Mouse (Mus musculus) hindbrain, embryonic 12.5 days (tissue): ENCODE measurements around the gene Serpine3. TPM values are rescaled to one million over a fixed set of nuclear protein-coding genes. Genes with fewer than 3 reads are reported as not detected.

ENCODE experiments used
- ATAC-seq: fragments of 200-750 bp; cut with Nextera tagmentation; 2 replicates; pipeline ENCODE4 v1.8.0; 2017; ENCODE audit warnings: moderate TSS enrichment; ENCODE audit not compliant: low FRiP score
- H3K27ac ChIP-seq: fragments of 300-500 bp; sonication (generic); 2 replicates; pipeline ENCODE4 v1.5.1; 2016; ENCODE audit warnings: mild to moderate bottlenecking
- H3K27me3 ChIP-seq: fragments of 300-500 bp; sonication (generic); 2 replicates; pipeline ENCODE4 v1.6.1; 2016; ENCODE audit warnings: mild to moderate bottlenecking
- H3K36me3 ChIP-seq: fragments of 300-500 bp; sonication (generic); 2 replicates; pipeline ENCODE4 v1.6.1; 2016; ENCODE audit warnings: mild to moderate bottlenecking
- H3K4me1 ChIP-seq: fragments of 300-500 bp; sonication (generic); 2 replicates; pipeline ENCODE4 v1.6.1; 2016
- H3K4me2 ChIP-seq: fragments of 300-500 bp; sonication (generic); replicated peaks from 2 replicates; pipeline ENCODE4 v1.6.1; 2016; ENCODE audit warnings: mild to moderate bottlenecking
- H3K4me3 ChIP-seq: fragments of 300-500 bp; sonication (generic); 2 replicates; pipeline ENCODE4 v1.5.1; 2016; ENCODE audit warnings: mild to moderate bottlenecking
- H3K9ac ChIP-seq: fragments of 300-500 bp; sonication (generic); 2 replicates; pipeline ENCODE4 v1.6.1; 2016; ENCODE audit warnings: mild to moderate bottlenecking, moderate library complexity
- H3K9me3 ChIP-seq: fragments of 300-500 bp; sonication (generic); replicated peaks from 2 replicates; pipeline ENCODE4 v1.6.1; 2016; ENCODE audit warnings: mild to moderate bottlenecking
- WGBS: fragments of 180-500 bp; shearing (Covaris S2); methylation state at CpG from one replicate; pipeline ENCODE4 v1.1.7; 2016; 5-methylcytosine and 5-hydroxymethylcytosine counted together
- polyA plus RNA-seq: library from polyadenylated mRNA; unstranded; fragments of >200 nt; fragmentation: Nextera tagmentation; extraction: Ambion mirVana; gene quantifications from 2 replicates; pipeline ENCODE4 v1.2.1, GENCODE M21; 2016

The Serpine3 gene
- polyA plus RNA-seq, 1 experiment from 2014 or later: not detected

DNA sequence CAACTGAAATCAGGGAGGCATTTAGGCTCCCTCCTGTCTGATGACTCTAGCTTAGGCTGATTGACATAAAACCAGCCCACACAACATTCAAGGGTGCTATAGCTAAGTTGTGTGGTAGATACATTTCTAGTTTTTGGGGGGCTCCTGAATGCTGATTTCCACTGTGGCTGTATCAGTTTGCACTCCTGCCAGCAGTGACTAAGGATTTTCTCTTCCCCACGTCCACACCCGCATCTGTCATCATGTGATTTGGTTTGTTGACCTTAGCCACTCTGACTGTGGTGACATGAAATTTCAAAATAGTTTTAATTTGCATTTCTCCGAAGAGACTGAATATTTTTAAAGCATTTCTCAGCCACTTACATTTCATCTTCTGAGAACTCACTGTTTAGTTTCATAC, 6.0 kb upstream of the Serpine3 start:
- no peaks in the 10 kb centered on the region for H3K9me3 ChIP-seq
- H3K27ac ChIP-seq: no peak overlapping the region
- H3K4me2 ChIP-seq: no peak overlapping the region
- no peaks in the 10 kb centered on the region for H3K4me1 ChIP-seq
- no peaks in the 10 kb centered on the region for H3K36me3 ChIP-seq
- no peaks in the 10 kb centered on the region for H3K27me3 ChIP-seq
- H3K4me3 ChIP-seq: no peak overlapping the region
- ATAC-seq: no peak
- WGBS: 77% methylated on average over 3 of the region's 3 CpGs
- no peak overlapping the region for H3K9ac ChIP-seq

DNA sequence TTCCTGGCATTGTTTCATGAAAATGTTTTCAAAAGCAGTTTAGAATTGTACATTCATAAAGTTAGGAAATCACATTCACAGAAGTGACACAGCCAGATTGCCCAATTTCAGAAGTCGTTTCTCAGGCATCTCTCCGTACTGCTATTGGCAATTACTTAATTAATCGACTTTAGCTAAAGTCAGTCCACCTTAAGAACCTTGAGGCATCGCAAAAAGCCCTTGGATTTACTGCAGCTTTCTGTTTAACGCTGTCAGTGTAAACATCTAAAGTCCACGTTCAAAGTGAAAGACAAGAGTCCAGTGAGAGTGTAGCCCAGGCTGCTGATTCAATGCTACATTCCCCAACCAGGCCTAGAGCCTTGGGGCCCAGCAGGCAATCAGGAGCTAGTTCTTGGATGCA, 1.1 kb upstream of the Serpine3 start:
- Histone ChIP-seq H3K9me3 (no peaks in the 10 kb centered on the region), H3K4me2 (no peak overlapping the region), H3K9ac (no peak overlapping the region), H3K27ac (no peak overlapping the region), H3K4me1 (no peaks in the 10 kb centered on the region), H3K27me3 (no peaks in the 10 kb centered on the region), H3K4me3 (no peak overlapping the region), H3K36me3 (no peaks in the 10 kb centered on the region)
- WGBS: 83% methylated on average over 6 of the region's 6 CpGs
- ATAC-seq: no peak

DNA sequence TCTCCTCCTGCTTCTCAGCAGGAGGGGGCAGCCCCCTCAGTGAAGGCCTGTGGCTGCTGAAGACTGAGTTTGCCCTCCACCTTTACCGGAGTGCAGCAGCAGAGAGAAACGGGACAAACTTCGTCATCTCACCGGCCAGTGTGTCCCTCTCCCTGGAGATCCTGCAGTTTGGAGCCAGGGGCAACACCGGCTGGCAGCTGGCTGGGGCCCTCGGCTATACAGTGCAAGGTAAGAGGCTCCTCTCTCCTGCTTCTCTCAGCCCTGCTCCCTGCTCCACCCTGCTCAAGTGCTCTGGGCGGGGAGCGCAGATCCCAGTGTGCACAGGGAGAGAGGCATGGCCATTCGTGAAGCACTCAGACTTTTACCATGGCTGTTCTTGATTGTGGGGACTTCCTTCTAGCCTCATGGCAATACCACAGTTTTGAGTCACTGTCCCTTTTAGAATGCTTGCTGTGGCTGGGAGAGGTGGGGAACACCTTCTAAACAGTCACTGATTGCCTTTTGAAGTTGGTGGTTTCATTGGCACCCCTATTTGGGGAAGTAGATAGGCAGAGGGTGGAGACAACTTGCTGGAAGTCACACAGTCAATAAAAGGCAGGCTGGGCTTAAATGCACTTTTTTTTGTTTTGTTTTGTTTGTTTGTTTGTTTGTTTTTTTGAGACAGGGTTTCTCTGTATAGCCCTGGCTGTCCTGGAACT, 1.7 kb downstream of the Serpine3 start:
- Histone ChIP-seq H3K27ac (no peak overlapping the region), H3K4me3 (no peak overlapping the region), H3K27me3 (no peaks in the 10 kb centered on the region), H3K36me3 (no peaks in the 10 kb centered on the region), H3K9me3 (no peaks in the 10 kb centered on the region), H3K4me1 (no peaks in the 10 kb centered on the region), H3K9ac (no peak overlapping the region), H3K4me2 (no peak overlapping the region)
- ATAC-seq: no peak
- 48% methylated on average over 9 of the region's 9 CpGs for WGBS

DNA sequence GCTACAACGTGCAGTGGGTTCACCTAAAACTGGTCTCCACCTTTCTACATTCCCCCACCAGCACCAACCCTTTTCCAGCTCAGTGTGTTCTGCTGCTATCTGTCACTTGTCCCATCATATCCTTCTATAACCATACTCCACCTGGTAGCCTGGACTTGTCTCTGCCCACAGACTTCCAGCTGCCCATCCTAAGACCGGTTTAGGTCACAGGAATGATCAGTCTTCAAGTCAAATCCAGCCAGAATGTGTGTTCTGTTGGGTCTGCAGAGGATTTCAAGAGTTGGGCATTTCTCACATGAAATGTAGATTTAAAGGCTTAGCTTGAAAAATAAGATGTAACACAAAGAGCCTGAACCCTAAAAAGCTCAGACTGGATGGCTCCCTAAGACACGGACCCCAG, 10.2 kb downstream of the Serpine3 start:
- Histone ChIP-seq H3K4me2 (no peak overlapping the region), H3K4me3 (no peak overlapping the region), H3K9ac (no peak overlapping the region), H3K9me3 (no peaks in the 10 kb centered on the region), H3K27ac (no peak overlapping the region), H3K27me3 (no peaks in the 10 kb centered on the region), H3K4me1 (no peaks in the 10 kb centered on the region), H3K36me3 (no peaks in the 10 kb centered on the region)
- WGBS: 91% methylated on average over 3 of the region's 3 CpGs
- no peak for ATAC-seq

DNA sequence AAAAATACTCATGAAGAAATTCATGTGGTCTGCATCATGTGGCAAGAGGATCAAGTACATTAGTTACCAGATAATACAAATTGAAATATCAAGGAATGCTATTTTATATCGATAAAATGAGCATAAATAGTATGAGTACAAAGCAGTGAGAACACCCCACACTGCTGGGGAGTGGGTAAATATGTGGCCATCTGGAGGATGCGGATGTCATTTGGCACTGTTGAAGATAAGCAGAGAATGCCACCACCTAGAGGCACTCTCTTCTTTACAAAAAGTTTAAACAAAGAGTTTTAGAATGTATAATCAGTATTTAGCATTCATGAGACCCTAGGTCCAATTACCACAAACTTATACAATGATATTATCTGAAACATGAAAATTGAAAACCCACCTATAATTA, 54.7 kb downstream of the Serpine3 start:
- Histone ChIP-seq H3K36me3 (peaks cover 14% of the 10 kb centered on the region; the same call in 1 of the 2 replicates), H3K9ac (no peak overlapping the region), H3K4me3 (no peak overlapping the region), H3K4me1 (no peaks in the 10 kb centered on the region), H3K27ac (no peak overlapping the region), H3K9me3 (no peaks in the 10 kb centered on the region), H3K27me3 (no peaks in the 10 kb centered on the region), H3K4me2 (no peak overlapping the region)
- no peak for ATAC-seq
- 88% methylated on average over 2 of the region's 2 CpGs for WGBS

DNA sequence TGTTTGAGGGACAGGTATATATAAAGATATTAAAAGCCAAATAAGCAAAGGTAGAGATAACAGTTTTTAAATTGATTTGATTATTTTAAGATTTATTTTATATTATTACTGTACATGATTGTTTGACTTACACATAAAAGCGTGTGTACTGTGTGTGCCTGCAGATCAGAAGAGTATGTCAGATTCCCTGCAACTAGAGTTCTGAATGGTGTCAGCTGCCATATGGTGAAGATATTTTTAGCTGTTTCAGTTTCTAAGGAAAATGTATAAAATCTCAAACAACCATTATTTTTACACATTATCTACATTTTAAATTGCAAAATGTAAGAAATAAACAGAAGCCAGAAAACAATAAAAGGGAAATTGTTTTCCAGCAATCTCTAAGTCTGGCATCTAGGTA, 58.2 kb downstream of the Serpine3 start:
- WGBS: 98% methylated on average over 1 of the region's 1 CpGs
- Histone ChIP-seq H3K27me3 (no peaks in the 10 kb centered on the region), H3K4me2 (no peak overlapping the region), H3K4me3 (no peak overlapping the region), H3K4me1 (no peaks in the 10 kb centered on the region), H3K36me3 (no peaks in the 10 kb centered on the region), H3K9me3 (no peaks in the 10 kb centered on the region), H3K9ac (no peak overlapping the region), H3K27ac (no peak overlapping the region)
- no peak for ATAC-seq

DNA sequence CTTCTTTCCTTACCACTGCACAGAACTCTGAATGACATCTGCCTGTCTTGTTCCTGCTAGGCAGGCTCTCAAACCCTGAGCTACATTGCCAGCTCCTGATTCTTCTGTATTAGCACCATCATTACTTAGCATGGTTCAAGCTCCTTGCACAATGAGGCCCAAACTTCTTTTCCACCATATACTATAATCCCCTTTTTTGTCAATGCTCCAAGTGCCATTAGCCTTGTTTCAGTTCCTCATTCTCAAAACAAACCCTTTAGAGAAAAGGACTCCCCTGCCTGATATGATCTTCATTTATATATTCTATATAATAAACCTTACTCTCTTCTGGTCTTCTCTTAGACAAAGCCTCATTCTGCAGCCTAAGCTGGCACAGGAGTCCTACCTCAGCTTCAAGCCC, 61.1 kb downstream of the Serpine3 start:
- Histone ChIP-seq H3K4me3 (no peak overlapping the region), H3K36me3 (no peaks in the 10 kb centered on the region), H3K9me3 (no peaks in the 10 kb centered on the region), H3K4me2 (no peak overlapping the region), H3K4me1 (no peaks in the 10 kb centered on the region), H3K9ac (no peak overlapping the region), H3K27me3 (no peaks in the 10 kb centered on the region), H3K27ac (no peak overlapping the region)
- no peak for ATAC-seq

DNA sequence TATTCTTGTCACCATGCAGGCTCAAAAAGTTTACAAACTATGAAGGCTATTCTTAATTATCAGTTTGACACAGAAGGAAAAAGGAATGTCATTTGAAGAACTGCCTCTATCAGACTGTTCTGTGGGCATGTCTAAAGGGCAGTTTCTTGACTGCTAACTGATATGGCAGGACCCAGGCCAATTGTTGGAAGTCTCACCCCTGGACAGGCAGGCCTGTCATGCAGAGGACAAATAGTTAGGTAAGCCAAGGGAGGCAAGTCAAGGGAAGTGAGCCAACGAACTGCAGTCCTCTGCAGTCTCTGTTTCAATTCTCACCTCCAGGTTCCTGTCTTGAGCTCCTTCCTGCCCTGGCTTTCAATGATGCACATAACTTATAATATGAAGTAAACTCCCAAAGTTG, 68.4 kb downstream of the Serpine3 start:
- no peaks in the 10 kb centered on the region for H3K27me3 ChIP-seq
- no peaks in the 10 kb centered on the region for H3K4me1 ChIP-seq
- H3K9me3 ChIP-seq: no peaks in the 10 kb centered on the region
- no peak overlapping the region for H3K9ac ChIP-seq
- no peak overlapping the region for H3K27ac ChIP-seq
- no peak overlapping the region for H3K4me3 ChIP-seq
- peaks cover 8% of the 10 kb centered on the region; the same call in 1 of the 2 replicates for H3K36me3 ChIP-seq
- 85% methylated on average over 1 of the region's 1 CpGs for WGBS
- H3K4me2 ChIP-seq: no peak overlapping the region
- ATAC-seq: no peak

DNA sequence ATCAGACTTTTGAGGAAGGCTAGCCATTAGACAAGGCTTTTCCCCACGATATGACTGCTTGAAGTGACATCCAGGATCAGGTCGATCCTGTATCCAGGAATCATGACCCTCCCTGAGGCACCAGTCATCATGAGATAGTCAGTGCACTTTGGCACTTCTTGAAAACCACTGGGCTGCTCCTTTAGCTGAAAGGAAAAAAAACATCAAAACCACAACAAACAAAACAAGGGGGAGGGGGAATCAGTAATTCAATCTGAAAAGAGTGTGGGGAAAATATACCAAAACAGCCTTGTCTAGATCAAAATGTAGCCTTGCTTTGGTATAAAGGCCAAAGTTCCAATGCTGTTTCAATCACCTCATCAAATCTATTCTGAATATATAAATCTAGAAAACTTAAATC, 70.2 kb downstream of the Serpine3 start:
- no peak for ATAC-seq
- H3K4me3 ChIP-seq: no peak overlapping the region
- no peaks in the 10 kb centered on the region for H3K4me1 ChIP-seq
- H3K36me3 ChIP-seq: peaks cover 8% of the 10 kb centered on the region; the same call in 1 of the 2 replicates
- WGBS: 90% methylated on average over 2 of the region's 2 CpGs
- H3K27me3 ChIP-seq: no peaks in the 10 kb centered on the region
- H3K9me3 ChIP-seq: no peaks in the 10 kb centered on the region
- H3K27ac ChIP-seq: no peak overlapping the region
- no peak overlapping the region for H3K9ac ChIP-seq
- H3K4me2 ChIP-seq: no peak overlapping the region

DNA sequence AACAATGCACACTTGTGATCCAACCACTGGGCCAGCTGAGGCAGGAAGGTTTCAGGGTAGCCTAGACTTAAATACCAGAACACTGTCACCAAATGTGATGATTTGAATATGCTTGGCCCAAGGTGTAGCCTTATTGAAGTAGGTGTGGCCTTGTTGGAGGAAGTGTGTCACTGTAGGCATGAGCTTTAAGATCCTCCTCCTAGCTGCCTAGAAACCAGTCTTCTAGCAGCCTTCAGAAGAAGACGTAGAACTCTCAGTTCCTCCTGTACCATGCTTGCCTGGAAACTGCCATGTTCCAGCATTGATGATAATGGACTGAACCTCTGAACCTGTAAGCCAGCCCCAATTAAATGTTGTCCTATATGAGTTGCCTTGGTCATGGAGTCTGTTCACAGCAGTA, 72.2 kb downstream of the Serpine3 start:
- H3K4me1 ChIP-seq: no peaks in the 10 kb centered on the region
- no peak overlapping the region for H3K27ac ChIP-seq
- no peak overlapping the region for H3K4me2 ChIP-seq
- WGBS: 94% methylated on average over 1 of the region's 1 CpGs
- ATAC-seq: no peak
- peaks cover 8% of the 10 kb centered on the region; the same call in 1 of the 2 replicates for H3K36me3 ChIP-seq
- H3K4me3 ChIP-seq: no peak overlapping the region
- no peak overlapping the region for H3K9ac ChIP-seq
- H3K9me3 ChIP-seq: no peaks in the 10 kb centered on the region
- H3K27me3 ChIP-seq: no peaks in the 10 kb centered on the region

Other genes with a start within 250 kb of the Serpine3 start
- gene Gucy1b2, start 207.4 kb upstream of the Serpine3 start, polyA plus RNA-seq: 0.18 and 0.38 TPM in 2 replicates
- 11.8 and 12.4 TPM in 2 replicates for gene Fam124a, start 107.9 kb upstream of the Serpine3 start, polyA plus RNA-seq
- 0.27 TPM in 1 of 2 replicates, not detected in the other for gene Gm4131, start 96.7 kb upstream of the Serpine3 start, polyA plus RNA-seq
- gene Ints6, start 97.5 kb downstream of the Serpine3 start, polyA plus RNA-seq: 26.6 and 27.3 TPM in 2 replicates
- 14.2 and 15.0 TPM in 2 replicates for gene Wdfy2, start 174.0 kb downstream of the Serpine3 start, polyA plus RNA-seq